Mouse (Mus musculus) MEL (cell line): ENCODE data around the gene Gipc2.

Experiments used
- CTCF ChIP-seq, 3 experiments: IDR thresholded peaks in 2 of 3; conservative IDR thresholded peaks in 1 of 3; 2 replicates each; pipeline ENCODE4 v1.5.1; 2011 to 2012; ENCODE audit warnings: low read length in 3 of 3, low read depth in 2 of 3, mild to moderate bottlenecking in 2 of 3, improper control_type of control experiment in 1 of 3, inconsistent platforms in 1 of 3, mixed read lengths in 1 of 3, moderate library complexity in 1 of 3; ENCODE audit not compliant: control insufficient read depth in 1 of 3, insufficient read depth in 1 of 3, poor library complexity in 1 of 3, severe bottlenecking in 1 of 3
- ELF1 ChIP-seq: IDR thresholded peaks from 2 replicates; pipeline ENCODE4 v1.6.1; 2014; ENCODE audit warnings: low read depth, mild to moderate bottlenecking, inconsistent platforms, low read length, improper control_type of control experiment, moderate library complexity
- EP300 ChIP-seq, 2 experiments: IDR thresholded peaks; 2 replicates each; pipeline ENCODE4 v1.6.1; 2011; ENCODE audit warnings: improper control_type of control experiment in 2 of 2, low read length in 2 of 2, low read depth in 1 of 2, mild to moderate bottlenecking in 1 of 2
- ETS1 ChIP-seq: IDR thresholded peaks from 2 replicates; pipeline ENCODE4 v1.6.1; 2012; ENCODE audit warnings: low read depth, mild to moderate bottlenecking, inconsistent platforms, low read length, improper control_type of control experiment, moderate library complexity
- GABPA ChIP-seq: IDR thresholded peaks from 2 replicates; pipeline ENCODE4 v1.6.1; 2012; ENCODE audit warnings: low read depth, mild to moderate bottlenecking, inconsistent platforms, low read length, improper control_type of control experiment, moderate library complexity
- HCFC1 ChIP-seq: IDR thresholded peaks from 2 replicates; pipeline ENCODE4 v1.6.1; 2012; ENCODE audit warnings: low read depth, mild to moderate bottlenecking, inconsistent platforms, low read length, improper control_type of control experiment, moderate library complexity
- JUND ChIP-seq: IDR thresholded peaks from 2 replicates; pipeline ENCODE4 v1.6.1; 2011; ENCODE audit warnings: low read depth, mild to moderate bottlenecking, improper control_type of control experiment, low read length
- MYB ChIP-seq: IDR thresholded peaks from 2 replicates; pipeline ENCODE4 v1.6.1; 2011; ENCODE audit warnings: mild to moderate bottlenecking, low read depth, low read length, improper control_type of control experiment
- NRF1 ChIP-seq: IDR thresholded peaks from 2 replicates; pipeline ENCODE4 v1.6.1; 2014; ENCODE audit warnings: low read depth, mild to moderate bottlenecking, inconsistent platforms, low read length, improper control_type of control experiment, moderate library complexity; ENCODE audit not compliant: poor library complexity, insufficient read depth, severe bottlenecking
- POLR2A ChIP-seq, 2 experiments: IDR thresholded peaks; 2 replicates each; pipeline ENCODE4 v1.6.1; 2011 to 2012; ENCODE audit warnings: low read length in 2 of 2, mild to moderate bottlenecking in 2 of 2, control low read depth in 1 of 2, improper control_type of control experiment in 1 of 2, low read depth in 1 of 2, moderate library complexity in 1 of 2; ENCODE audit not compliant: control insufficient read depth in 1 of 2, insufficient read depth in 1 of 2, poor library complexity in 1 of 2
- TAL1 ChIP-seq: IDR thresholded peaks from 2 replicates; pipeline ENCODE4 v1.6.1; 2012; ENCODE audit warnings: mild to moderate bottlenecking, inconsistent platforms, low read length, moderate library complexity, mixed read lengths
- TBP ChIP-seq: IDR thresholded peaks from 2 replicates; pipeline ENCODE4 v1.8.0; 2011; ENCODE audit warnings: low read depth, low read length, improper control_type of control experiment
- TCF12 ChIP-seq: IDR thresholded peaks from 2 replicates; pipeline ENCODE4 v1.6.1; 2014; ENCODE audit warnings: low read depth, mild to moderate bottlenecking, inconsistent platforms, low read length, improper control_type of control experiment, moderate library complexity
- ZC3H11A ChIP-seq: IDR thresholded peaks from 2 replicates; pipeline ENCODE4 v1.6.1; 2012; ENCODE audit warnings: low read depth, mild to moderate bottlenecking, inconsistent platforms, low read length, improper control_type of control experiment

DNA sequence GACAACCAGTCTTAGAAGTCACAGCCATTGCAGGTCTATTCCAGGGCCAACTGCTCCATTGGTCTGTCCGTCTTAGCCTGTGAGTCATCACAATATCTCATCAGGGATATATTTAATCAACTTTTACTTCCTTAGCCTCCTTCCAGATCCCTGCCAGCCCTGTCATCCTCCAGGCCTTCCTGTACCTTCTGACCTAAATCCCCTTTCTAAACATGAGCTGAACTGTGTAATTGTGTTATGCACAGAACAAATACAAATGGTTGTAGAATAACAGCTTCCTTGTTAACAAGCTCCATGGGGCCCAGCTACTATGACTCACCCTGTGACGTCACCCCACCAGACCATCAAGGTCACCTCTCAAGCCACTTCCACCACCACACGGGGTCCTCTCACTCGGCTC, 111.8 kb downstream of the Gipc2 start:
- TF ChIP-seq EP300 (IDR thresholded peaks at IDR 0.05; ENCODE audit: low read depth in 1 of 2, low read length in 2 of 2) (no peak), POLR2A (IDR thresholded peaks at IDR 0.05; ENCODE audit: control insufficient read depth in 1 of 2, insufficient read depth in 1 of 2, low read depth in 1 of 2, low read length in 2 of 2, poor library complexity in 1 of 2) (no peak), ETS1 (no peak), ZC3H11A (no peak), CTCF (IDR thresholded peaks at IDR 0.05 in 2 of 3, conservative IDR thresholded peaks at IDR 0.05 in 1 of 3; ENCODE audit: control insufficient read depth in 1 of 3, insufficient read depth in 1 of 3, low read depth in 2 of 3, low read length in 3 of 3, poor library complexity in 1 of 3, severe bottlenecking in 1 of 3) (no peak), NRF1 (no peak), JUND (no peak), GABPA (no peak), TCF12 (no peak), MYB (no peak), TAL1 (no peak), TBP (no peak), HCFC1 (no peak), ELF1 (no peak)
